Mouse (Mus musculus): Measurements from ENCODE around the gene Iqcf4. TPM values are rescaled to one million over a fixed set of nuclear protein-coding genes. Genes with fewer than 3 reads are reported as not detected.
A peak's percentile ranks its signal among the peaks of the same experiment; 100 is the strongest.
"Not testable (repeated sequence)": the region's sequence is repeated elsewhere in the genome, so short reads cannot be mapped to it uniquely, and the experiment has no call there.

Gene Iqcf4
- not detected in 2 replicates for polyA plus RNA-seq (2015; fragmentation: Nextera tagmentation; extraction: Ambion mirVana)

DNA sequence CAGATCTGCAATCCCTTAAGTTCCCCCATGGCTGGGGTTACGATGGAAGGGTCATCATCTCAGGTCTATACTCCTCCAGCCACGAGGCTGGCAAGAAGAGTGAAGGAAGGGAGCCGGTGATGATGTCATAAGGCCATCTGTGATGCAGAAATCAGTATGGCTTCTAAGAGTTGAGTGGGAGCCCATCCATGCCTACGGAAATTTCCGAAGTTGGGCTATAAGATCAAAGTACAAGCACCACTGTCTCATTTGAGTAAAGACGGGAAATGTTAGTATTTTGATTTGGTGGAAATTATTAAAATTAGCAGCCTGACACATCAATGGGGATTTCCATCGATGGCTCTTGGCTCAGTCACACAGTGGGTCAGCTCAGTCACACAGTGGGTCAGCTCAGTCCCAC lies at the start of gene Iqcf4:
Iqcf4 (minus strand) TSS at position 101 of the 400 bp plus-strand sequence.
- no peaks in the 10 kb centered on the region; the same call in 1 of the 2 replicates for H3K4me1 ChIP-seq (replicated peaks)

DNA sequence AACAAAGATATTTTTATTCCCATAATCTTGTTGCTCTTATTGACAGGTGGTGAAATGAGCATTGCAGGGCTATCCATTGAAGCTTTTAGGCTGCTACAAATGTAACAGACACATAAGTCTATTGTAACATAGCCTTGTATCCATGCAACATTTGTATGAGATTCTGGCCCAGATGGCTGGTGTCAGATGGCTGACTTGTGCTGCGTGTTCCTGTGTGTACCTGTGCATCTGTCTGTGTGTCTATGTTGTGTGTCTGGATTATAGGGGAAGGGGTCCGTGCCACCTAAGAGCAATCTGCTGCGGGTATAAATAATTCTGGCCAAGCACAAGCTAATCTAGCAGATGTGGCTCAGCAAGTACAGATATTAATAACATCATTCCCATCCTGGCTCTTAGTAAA lies 46.7 kb upstream of the Iqcf4 start:
- no peak overlapping the region for H3K4me2 ChIP-seq
- H3K27ac ChIP-seq (replicated peaks): no peak overlapping the region
- no peaks in the 10 kb centered on the region for H3K4me1 ChIP-seq (replicated peaks)
- WGBS: 90% methylated on average over 3 of the region's 3 CpGs
- no peaks in the 10 kb centered on the region for H3K27me3 ChIP-seq
- H3K36me3 ChIP-seq: no peaks in the 10 kb centered on the region
- H3K4me3 ChIP-seq: no peak overlapping the region
- no peak overlapping the region for H3K9ac ChIP-seq
- H3K9me3 ChIP-seq: 0 out of 2 replicates have a peak, but pooled peaks cover 6% of the 10 kb centered on the region
- no peak for ATAC-seq (ENCODE audit: low read depth)

More for the DNA sequence above, at the start of gene Iqcf4:
- no peak within 1 kb of the TSS for H3K4me2 ChIP-seq
- ATAC-seq (ENCODE audit: low read depth): no peak
- no peaks in the 10 kb centered on the region for H3K9me3 ChIP-seq
- H3K27me3 ChIP-seq: no peaks in the 10 kb centered on the region
- H3K36me3 ChIP-seq: no peaks in the 10 kb centered on the region
- WGBS: 88% methylated on average over 7 of the region's 7 CpGs
- H3K9ac ChIP-seq: no peak within 1 kb of the TSS
- no peak within 1 kb of the TSS for H3K27ac ChIP-seq (replicated peaks)
- no peak within 1 kb of the TSS for H3K4me3 ChIP-seq

DNA sequence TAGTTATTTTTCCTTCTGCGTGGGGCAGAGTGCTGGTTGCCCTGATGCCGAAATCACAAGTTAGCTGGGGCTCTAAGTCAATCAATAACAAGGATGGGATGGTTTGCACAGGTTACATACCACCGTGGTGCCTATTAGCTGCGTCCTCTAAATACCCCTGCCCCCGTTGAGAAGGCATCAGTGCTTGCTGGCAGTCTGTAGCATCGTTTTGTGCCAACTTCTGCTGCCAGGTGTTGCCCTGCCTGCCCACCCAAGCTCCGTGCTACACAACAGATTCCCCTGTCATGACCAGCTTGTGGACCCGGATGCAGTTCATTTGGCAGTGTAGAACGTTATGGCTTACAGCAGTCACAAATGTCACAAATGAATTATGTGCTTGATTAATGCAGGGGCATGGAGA lies 45.5 kb upstream of the Iqcf4 start:
- no peaks in the 10 kb centered on the region for H3K4me1 ChIP-seq (replicated peaks)
- H3K9me3 ChIP-seq: 0 out of 2 replicates have a peak, but pooled peaks cover 6% of the 10 kb centered on the region
- WGBS: 84% methylated on average over 9 of the region's 9 CpGs
- no peak overlapping the region for H3K9ac ChIP-seq
- no peaks in the 10 kb centered on the region for H3K27me3 ChIP-seq
- H3K4me3 ChIP-seq: no peak overlapping the region
- ATAC-seq (ENCODE audit: low read depth): no peak
- H3K36me3 ChIP-seq: no peaks in the 10 kb centered on the region
- H3K4me2 ChIP-seq: no peak overlapping the region
- H3K27ac ChIP-seq (replicated peaks): no peak overlapping the region

DNA sequence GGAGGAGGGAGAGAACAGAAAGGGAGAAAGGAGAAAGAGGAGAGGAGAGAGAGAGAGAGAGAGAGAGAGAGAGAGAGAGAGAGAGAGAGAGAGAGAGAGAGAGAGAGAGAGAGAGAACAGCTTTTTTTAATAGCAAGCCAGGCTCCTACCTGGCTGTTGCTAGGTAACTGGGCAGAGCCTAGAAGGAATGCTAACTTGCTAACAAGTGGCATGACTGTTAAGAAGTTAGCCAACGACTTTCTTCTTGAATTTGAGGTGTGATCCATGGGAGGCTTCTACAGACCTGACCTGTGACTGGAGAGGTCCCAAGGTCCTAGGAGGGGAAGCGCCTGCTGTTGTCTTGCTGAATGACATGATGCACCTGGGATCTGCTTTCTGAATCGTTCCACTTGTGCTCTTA lies 43.8 kb upstream of the Iqcf4 start:
- Histone ChIP-seq H3K4me3 (no peak overlapping the region), H3K27ac (replicated peaks) (no peak overlapping the region), H3K27me3 (no peaks in the 10 kb centered on the region), H3K4me2 (no peak overlapping the region), H3K36me3 (no peaks in the 10 kb centered on the region), H3K4me1 (replicated peaks) (no peaks in the 10 kb centered on the region), H3K9ac (no peak overlapping the region), H3K9me3 (0 out of 2 replicates have a peak, but pooled peaks cover 6% of the 10 kb centered on the region)
- 53% methylated on average over 3 of the region's 3 CpGs for WGBS
- ATAC-seq (ENCODE audit: low read depth): no peak

DNA sequence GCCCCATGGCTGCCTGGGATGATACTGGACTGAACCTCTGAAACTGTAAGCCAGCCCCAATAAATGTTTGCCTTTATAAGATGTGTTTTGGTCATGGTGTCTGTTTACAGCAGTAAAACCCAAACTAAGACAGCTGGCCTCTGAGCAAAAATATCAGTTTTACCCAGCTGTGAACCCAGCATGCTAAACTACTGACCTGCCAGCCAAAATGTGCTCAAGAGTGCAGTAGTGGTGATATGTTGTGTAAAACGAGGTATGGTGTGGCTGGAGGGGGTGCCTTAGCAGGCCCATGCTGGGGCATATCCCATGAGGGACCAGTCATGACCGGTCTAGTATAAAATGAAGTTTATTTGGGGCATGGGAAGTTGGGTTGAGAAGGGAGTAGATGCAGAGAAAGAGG lies 43.2 kb upstream of the Iqcf4 start:
- Histone ChIP-seq H3K27me3 (no peaks in the 10 kb centered on the region), H3K36me3 (no peaks in the 10 kb centered on the region), H3K4me1 (replicated peaks) (no peaks in the 10 kb centered on the region), H3K4me3 (no peak overlapping the region), H3K9me3 (no peaks in the 10 kb centered on the region), H3K27ac (replicated peaks) (no peak overlapping the region), H3K4me2 (no peak overlapping the region), H3K9ac (no peak overlapping the region)
- WGBS: 68% methylated on average over 2 of the region's 2 CpGs
- no peak for ATAC-seq (ENCODE audit: low read depth)

DNA sequence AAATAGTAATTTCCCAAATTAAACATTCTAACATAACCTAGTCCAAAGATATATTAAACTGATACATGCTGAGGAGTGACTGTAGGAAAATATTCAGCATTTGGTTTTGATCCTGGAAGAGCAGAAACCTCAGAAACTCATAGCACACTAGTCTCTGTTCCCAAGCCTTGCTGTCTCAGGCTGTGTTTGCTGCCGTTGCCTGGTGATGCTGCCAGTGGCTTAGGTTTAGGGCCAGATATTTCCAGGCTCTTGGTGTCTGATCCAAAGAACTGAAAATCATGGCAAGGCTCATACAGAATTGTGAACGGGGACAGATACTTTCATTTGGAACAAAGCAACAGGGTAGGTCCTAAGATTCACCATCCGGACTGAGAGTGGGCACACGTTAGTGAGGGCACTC lies 39.9 kb upstream of the Iqcf4 start:
- no peak for ATAC-seq (ENCODE audit: low read depth)
- Histone ChIP-seq H3K27ac (replicated peaks) (no peak overlapping the region), H3K27me3 (no peaks in the 10 kb centered on the region), H3K4me1 (replicated peaks) (no peaks in the 10 kb centered on the region), H3K36me3 (no peaks in the 10 kb centered on the region), H3K9ac (no peak overlapping the region), H3K4me2 (no peak overlapping the region), H3K4me3 (no peak overlapping the region), H3K9me3 (no peaks in the 10 kb centered on the region)
- 81% methylated on average over 4 of the region's 4 CpGs for WGBS

DNA sequence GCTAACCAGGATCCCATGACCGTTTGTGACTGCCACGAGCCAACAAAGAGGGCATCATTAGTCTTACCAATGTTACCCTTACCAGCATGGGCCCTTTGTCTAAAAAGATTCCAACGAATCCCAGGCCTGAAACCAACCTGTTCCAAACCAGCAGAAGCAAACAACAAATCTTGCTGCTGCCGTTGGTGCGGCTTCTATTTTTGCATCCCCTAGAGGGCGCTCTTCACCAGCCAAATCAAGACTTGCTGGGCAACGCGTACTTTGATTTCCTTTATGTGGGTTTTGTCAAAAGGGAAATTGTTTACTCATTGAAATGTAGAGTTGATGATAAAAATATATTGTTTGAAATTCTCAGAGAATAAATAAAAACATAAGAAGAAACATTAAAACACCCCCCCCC lies 29.8 kb upstream of the Iqcf4 start:
- peaks cover 4% of the 10 kb centered on the region; the same call in 1 of the 2 replicates for H3K4me1 ChIP-seq (replicated peaks)
- H3K4me2 ChIP-seq: no peak overlapping the region
- H3K27me3 ChIP-seq: no peaks in the 10 kb centered on the region
- no peaks in the 10 kb centered on the region for H3K36me3 ChIP-seq
- no peak overlapping the region for H3K4me3 ChIP-seq
- no peak for ATAC-seq (ENCODE audit: low read depth)
- H3K9me3 ChIP-seq: no peaks in the 10 kb centered on the region
- H3K27ac ChIP-seq (replicated peaks): no peak overlapping the region
- WGBS: 27% methylated on average over 8 of the region's 8 CpGs
- no peak overlapping the region for H3K9ac ChIP-seq

DNA sequence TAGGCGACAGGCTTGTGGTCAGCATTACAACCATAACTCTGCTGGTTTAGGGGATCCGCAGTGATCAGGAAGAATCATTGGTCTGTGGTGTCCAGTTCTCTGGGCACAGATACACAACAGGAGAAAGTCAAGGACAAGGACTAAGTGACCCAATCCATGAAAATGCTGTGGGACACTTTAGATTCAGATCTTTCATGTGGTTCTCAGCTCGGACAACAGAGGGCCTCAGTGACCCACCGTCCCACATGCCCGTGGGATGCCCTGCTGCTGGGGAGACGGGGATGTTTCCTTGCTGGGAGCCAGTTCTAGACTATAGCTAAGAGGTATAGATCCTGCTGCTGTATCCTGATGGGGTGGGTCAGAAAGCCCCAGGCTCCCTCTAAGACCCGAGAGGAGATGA lies 27.7 kb upstream of the Iqcf4 start:
- H3K9me3 ChIP-seq: no peaks in the 10 kb centered on the region
- no peaks in the 10 kb centered on the region for H3K36me3 ChIP-seq
- ATAC-seq (ENCODE audit: low read depth): no peak
- H3K27ac ChIP-seq (replicated peaks): no peak overlapping the region
- no peak overlapping the region for H3K4me2 ChIP-seq
- H3K27me3 ChIP-seq: no peaks in the 10 kb centered on the region
- no peak overlapping the region for H3K4me3 ChIP-seq
- peaks cover 5% of the 10 kb centered on the region; the same call in 1 of the 2 replicates for H3K4me1 ChIP-seq (replicated peaks)
- 50% methylated on average over 7 of the region's 7 CpGs for WGBS
- H3K9ac ChIP-seq: no peak overlapping the region

DNA sequence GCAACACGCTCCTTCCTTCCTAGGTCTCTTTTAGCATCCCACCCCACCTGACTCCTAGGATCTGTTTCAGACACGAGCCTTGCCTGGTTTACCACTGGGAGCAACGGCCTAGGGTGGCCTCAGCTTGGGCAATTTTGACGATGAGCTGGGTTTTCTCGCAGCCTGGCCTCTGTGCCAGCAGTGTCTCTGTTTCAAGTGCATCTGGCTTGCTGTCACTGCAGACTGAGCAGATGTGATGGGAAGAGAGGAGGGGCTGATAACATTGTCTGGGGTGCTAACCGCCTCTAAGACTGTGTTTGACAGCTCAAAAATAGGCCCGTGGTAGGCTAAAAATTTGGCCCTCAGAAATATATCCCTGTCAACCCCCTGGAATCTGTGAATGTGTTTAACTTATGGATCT lies 25.0 kb upstream of the Iqcf4 start:
- no peak for ATAC-seq (ENCODE audit: low read depth)
- Histone ChIP-seq H3K27ac (replicated peaks) (no peak overlapping the region), H3K36me3 (no peaks in the 10 kb centered on the region), H3K9ac (0 out of 2 replicates have a peak overlapping the region, but pooled peaks have one; percentile 13), H3K4me2 (no peak overlapping the region), H3K9me3 (no peaks in the 10 kb centered on the region), H3K4me1 (replicated peaks) (peaks cover 5% of the 10 kb centered on the region; the same call in 1 of the 2 replicates), H3K4me3 (no peak overlapping the region), H3K27me3 (no peaks in the 10 kb centered on the region)
- 67% methylated on average over 7 of the region's 7 CpGs for WGBS

DNA sequence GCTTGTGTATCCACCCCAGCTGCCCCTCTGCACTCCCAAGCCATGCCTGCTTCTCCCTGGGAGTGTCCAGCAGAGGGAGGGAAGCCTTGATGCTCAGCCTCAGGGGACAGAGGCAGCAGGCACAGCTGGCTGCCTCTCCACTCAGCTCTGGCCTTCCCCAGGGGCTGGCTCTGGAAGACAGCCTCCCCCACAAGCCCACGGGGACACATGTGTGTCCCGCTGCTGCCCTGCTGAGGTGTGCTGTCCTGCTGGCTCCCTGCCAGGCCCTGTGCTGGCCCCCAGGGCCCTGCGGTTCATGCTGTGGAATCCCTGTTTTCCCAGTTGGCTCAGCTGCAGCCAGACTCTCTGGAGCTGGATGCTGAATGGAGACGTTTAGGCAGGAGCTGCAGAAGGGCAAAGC lies 24.6 kb upstream of the Iqcf4 start:
- H3K27me3 ChIP-seq; H3K4me3 ChIP-seq; H3K4me1 ChIP-seq (replicated peaks); H3K36me3 ChIP-seq; H3K4me2 ChIP-seq; ATAC-seq (ENCODE audit: low read depth); H3K9me3 ChIP-seq; H3K27ac ChIP-seq (replicated peaks): not testable (repeated sequence)
- 12% methylated on average over 4 of the region's 4 CpGs for WGBS
- 0 out of 2 replicates have a peak overlapping the region, but pooled peaks have one; percentile 13 for H3K9ac ChIP-seq

DNA sequence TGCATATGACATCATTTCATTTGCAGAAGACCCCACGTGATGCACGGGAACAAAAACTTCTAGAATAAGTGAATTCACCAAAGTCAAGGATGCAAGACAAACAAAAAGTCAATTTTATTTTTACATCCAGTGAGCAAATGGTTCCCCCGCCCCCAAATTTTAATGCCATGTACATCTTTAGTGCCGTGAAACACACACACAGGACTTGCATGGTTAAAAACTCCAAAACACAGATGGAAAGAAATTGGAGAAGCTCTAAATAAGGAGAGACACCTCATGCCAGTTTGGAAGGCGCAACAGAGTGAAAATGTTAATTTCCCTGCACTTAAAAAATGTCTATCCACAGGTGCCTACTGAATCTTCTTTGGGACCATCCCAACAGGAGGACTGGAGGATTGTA lies 21.4 kb upstream of the Iqcf4 start:
- Histone ChIP-seq H3K36me3 (no peaks in the 10 kb centered on the region), H3K9ac (no peak overlapping the region), H3K27me3 (no peaks in the 10 kb centered on the region), H3K9me3 (no peaks in the 10 kb centered on the region), H3K4me3 (no peak overlapping the region), H3K4me1 (replicated peaks) (peaks cover 5% of the 10 kb centered on the region; the same call in 1 of the 2 replicates), H3K4me2 (no peak overlapping the region), H3K27ac (replicated peaks) (no peak overlapping the region)
- no peak for ATAC-seq (ENCODE audit: low read depth)
- WGBS: 88% methylated on average over 5 of the region's 5 CpGs

DNA sequence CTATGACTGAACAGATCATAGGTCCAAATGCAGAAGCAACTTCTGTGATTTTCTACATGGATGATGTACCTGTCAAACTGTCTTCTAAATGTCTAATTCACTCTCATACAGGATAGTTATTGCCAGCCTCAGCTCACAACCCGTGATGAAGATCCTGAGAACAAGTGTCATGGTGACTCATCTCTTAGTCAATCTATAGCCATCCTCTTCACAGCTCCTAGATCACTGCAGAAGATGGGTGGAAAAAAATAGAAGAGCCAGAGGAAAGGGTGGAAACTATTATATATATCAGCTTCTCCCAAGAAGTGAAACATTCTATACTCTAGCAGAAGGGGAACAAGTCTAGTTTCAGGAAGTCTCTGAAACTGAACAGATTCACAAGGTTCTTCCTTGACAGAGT lies 11.8 kb upstream of the Iqcf4 start:
- no peak overlapping the region for H3K4me3 ChIP-seq
- 76% methylated on average over 1 of the region's 1 CpGs for WGBS
- H3K27ac ChIP-seq (replicated peaks): no peak overlapping the region
- H3K36me3 ChIP-seq: no peaks in the 10 kb centered on the region
- no peak for ATAC-seq (ENCODE audit: low read depth)
- H3K9ac ChIP-seq: no peak overlapping the region
- no peaks in the 10 kb centered on the region for H3K4me1 ChIP-seq (replicated peaks)
- no peaks in the 10 kb centered on the region for H3K9me3 ChIP-seq
- H3K27me3 ChIP-seq: no peaks in the 10 kb centered on the region
- no peak overlapping the region for H3K4me2 ChIP-seq

DNA sequence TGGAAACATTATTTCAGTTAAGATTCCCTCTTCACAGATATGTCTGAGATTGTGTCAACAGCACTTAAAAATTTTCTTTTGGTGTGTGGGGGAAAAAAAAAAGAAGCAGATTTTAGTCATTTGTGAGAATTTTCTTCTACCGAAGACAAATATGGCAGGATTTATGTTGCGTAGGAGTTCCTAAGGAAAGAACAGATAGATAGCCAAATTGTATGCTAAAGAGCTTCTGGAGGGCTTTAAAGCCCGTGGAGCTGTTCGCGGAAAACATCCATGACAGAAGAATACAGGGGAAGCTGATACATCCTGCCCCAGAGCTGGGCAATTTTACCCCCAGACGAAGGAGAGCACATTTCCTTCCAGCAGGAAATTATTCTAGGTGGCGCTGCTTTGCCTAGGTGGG lies 9.2 kb upstream of the Iqcf4 start:
- Histone ChIP-seq H3K27ac (replicated peaks) (no peak overlapping the region), H3K4me3 (no peak overlapping the region), H3K4me1 (replicated peaks) (no peaks in the 10 kb centered on the region), H3K36me3 (no peaks in the 10 kb centered on the region), H3K4me2 (no peak overlapping the region), H3K9ac (no peak overlapping the region), H3K27me3 (no peaks in the 10 kb centered on the region), H3K9me3 (no peaks in the 10 kb centered on the region)
- WGBS: 80% methylated on average over 7 of the region's 7 CpGs
- ATAC-seq (ENCODE audit: low read depth): no peak
